Mouse (Mus musculus): ENCODE results near the gene Esp15. TPM values are rescaled to one million over a fixed set of nuclear protein-coding genes. Genes with fewer than 3 reads are reported as not detected.
"Not testable (repeated sequence)": the region's sequence is repeated elsewhere in the genome, so short reads cannot be mapped to it uniquely, and the experiment has no call there.

Gene Esp15
- not detected in 2 replicates for polyA plus RNA-seq (2012)

DNA sequence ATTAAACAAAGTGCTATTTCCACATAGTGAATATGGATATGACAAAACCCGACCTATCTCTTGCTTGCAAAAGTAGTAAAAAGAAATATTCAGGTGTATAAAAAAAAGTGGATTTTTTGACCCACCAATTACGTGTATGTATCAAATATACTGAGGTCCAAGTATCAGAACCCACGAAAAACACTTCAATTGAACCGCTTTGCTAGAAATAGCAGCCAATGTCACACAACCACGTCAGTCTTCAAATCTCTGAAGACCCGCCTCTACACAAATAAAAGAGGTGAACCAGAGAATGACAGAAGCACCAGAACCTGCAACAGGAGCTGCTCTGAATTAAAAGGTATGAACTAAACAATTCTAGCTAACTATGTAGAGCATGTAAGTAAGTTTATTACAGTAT, at the start of gene Esp15:
Gene Esp15 (plus strand): TSS at position 301 of the 400 bp plus-strand sequence.
- not testable (repeated sequence) for H3K4me3 ChIP-seq (replicated peaks); H3K9me3 ChIP-seq (ENCODE audit: control insufficient read depth, low read length); H3K36me3 ChIP-seq (ENCODE audit: control insufficient read depth); H3K4me1 ChIP-seq (ENCODE audit: control insufficient read depth); H3K27me3 ChIP-seq (ENCODE audit: control insufficient read depth)

DNA sequence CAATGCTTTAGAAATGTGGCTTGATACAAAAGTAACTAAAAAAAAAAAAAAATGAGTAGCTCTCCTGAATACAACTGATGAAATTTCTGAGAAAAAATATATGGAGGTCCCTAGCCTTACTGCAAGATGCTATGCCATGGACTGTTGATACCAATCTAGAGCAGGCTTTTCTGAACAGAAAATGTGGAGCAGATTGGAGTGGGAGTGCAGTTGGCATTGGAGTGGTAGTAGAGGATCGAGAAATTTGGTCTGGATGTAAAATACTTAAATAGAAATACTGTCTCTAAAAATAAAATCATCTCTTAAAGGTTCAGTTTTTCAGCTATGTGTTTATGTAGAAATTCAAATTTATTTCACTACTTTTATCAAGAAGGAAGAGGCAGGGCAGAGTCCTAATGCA, 49.2 kb upstream of the Esp15 start:
- Histone ChIP-seq H3K9me3 (ENCODE audit: control insufficient read depth, low read length) (peaks cover 7% of the 10 kb centered on the region; the same call in 1 of the 2 replicates), H3K27me3 (ENCODE audit: control insufficient read depth) (no peaks in the 10 kb centered on the region), H3K4me1 (ENCODE audit: control insufficient read depth) (no peaks in the 10 kb centered on the region), H3K36me3 (ENCODE audit: control insufficient read depth) (no peaks in the 10 kb centered on the region), H3K4me3 (replicated peaks) (no peak overlapping the region)
- TF ChIP-seq GATA1 (IDR thresholded peaks at IDR 0.05; ENCODE audit: low read length) (no peak), TAL1 (IDR thresholded peaks at IDR 0.05; ENCODE audit: low read length) (no peak)

Other genes with a start within 250 kb of the Esp15 start
- gene Esp18, start 234.6 kb upstream of the Esp15 start, polyA plus RNA-seq (2012) = not detected in 2 replicates
- gene Esp16, start 104.8 kb upstream of the Esp15 start, polyA plus RNA-seq (2012) = not detected in 2 replicates